Mouse (Mus musculus) spleen, embryonic (tissue): Measurements from ENCODE around the gene Tsacc.
"Not testable (repeated sequence)": the region's sequence is repeated elsewhere in the genome, so short reads cannot be mapped to it uniquely, and the experiment has no call there.

Source experiments
- CTCF ChIA-PET: fragments of 350-600 bp; sonication (Branson Sonifier 250); formaldehyde crosslinking; loops from one replicate; lab custom pipeline; 2022; lab: Charles Lee

Gene Tsacc

GRCm38 (mm10) chr3:88296561-88297318, at the start of gene Tsacc, which contains the start of gene Cct3:
Tsacc (minus strand) TSS chr3:88296999.
Cct3 (plus strand) TSS chr3:88297116.
- CTCF ChIA-PET, result no interaction called here

- CTCF ChIA-PET, result no interaction called here
Measured at GRCm38 (mm10) chr3:88339006-88339405, 42.2 kb upstream of the Tsacc start.

- CTCF ChIA-PET, result no interaction called here
Measured at GRCm38 (mm10) chr3:88338316-88338715, 41.5 kb upstream of the Tsacc start.

- CTCF ChIA-PET, result no interaction called here
Measured at GRCm38 (mm10) chr3:88337367-88338020, 40.7 kb upstream of the Tsacc start.

GRCm38 (mm10) chr3:88336058-88337013, 39.5 kb upstream of the Tsacc start, which contains the start of the genes Tmem79 and Smg5:
Tmem79 (minus strand) TSS chr3:88336148.
Smg5 (plus strand) TSS chr3:88336260.
- CTCF ChIA-PET, result no interaction called here

DNA sequence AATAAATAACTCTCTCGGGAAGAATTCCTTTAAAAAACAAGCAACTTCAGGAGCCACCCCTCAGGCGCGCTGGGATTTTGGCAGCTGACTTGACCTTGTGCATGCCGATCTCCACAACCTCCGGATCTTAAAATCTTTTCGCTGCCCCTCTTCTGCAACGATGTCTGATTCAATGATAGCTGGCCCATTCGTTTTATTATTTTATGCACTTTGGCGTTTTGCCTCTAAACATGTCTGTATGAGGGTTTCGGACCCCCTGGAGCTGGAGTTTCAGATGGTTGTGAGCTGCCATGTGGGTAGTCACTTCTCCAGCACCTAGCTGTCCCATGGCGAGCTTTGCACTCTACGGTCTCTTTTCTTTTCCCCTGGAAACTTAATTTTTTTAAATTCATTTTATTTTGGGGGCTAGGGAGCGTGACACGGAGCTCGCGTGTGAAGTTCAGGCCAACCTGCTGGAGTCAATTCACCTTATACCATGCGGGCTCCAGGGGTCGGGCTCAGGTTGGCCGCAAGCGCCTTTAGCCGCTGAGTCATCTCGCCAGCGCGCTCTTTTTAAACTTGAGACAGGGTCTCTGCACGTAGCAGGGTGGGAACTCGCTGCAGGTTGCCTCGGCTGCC, 38.7 kb upstream of the Tsacc start:
- CTCF ChIA-PET, result interaction anchor here (0.5 kb wide), 1 partner anchor 198 kb away, joined by 3 read pairs; no protein-coding TSS in a partner anchor

GRCm38 (mm10) chr3:88334902-88335435, 38.2 kb upstream of the Tsacc start:
- CTCF ChIA-PET, result interaction anchor here (0.5 to 0.7 kb wide), 2 partner anchors 198 to 1744 kb away, joined by 3 read pairs; no protein-coding TSS in a partner anchor

DNA sequence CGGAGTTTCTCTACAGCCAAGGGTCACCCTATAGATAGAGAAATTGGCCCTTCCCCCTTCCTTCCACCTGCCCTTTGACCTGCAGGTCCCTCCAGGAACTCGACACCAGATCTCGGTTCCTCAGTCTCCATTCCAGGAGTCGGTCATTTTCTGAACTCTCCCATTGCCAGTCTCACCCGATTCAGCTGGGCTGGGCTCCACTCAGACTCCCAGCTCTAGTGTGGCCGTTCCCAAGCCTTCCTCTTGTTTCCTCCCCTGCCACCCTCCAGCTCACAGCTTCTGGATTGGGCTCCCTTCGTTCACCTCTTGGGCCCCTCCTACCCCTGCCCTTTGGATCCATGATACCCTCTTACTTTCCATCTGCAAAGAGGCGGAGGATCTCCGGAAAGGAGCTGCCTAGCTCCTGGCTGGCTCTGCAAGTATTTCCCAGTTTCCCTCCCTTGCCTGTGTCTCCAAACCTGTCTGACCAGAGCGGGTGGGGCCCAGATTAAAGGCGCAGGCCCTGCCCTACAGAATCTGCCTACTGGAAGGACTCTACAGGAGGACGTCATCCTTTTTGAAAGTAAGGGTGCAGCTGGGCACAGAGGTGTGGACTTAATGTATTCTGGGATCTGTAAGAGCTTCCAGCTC, 37.3 kb upstream of the Tsacc start:
- CTCF ChIA-PET, result interaction anchor here (0.7 kb wide), 1 partner anchor 1745 kb away, joined by 3 read pairs; no protein-coding TSS in a partner anchor

DNA sequence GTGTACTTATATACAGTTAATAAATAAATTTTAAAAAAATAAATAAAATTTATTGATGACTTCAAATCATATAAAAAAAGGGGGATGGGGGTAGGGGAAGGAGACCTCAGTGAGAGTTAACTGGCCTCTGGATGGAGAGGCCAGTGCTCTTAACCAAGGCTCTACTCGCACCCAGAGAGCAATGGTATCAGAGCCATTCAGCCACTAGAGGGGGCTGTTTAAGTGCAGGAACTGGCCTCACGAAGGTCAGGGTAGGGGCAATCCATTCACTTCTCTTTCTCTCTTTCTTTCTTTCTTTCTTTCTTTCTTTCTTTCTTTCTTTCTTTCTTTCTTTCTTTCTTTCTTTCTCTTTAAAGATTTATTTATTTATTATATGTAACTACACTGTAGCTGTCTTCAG, 34.5 kb upstream of the Tsacc start:
- CTCF ChIA-PET, result interaction anchor here (0.6 to 0.7 kb wide), 4 partner anchors 18 to 762 kb away, joined by 3 to 20 read pairs (median 6); no protein-coding TSS in a partner anchor

DNA sequence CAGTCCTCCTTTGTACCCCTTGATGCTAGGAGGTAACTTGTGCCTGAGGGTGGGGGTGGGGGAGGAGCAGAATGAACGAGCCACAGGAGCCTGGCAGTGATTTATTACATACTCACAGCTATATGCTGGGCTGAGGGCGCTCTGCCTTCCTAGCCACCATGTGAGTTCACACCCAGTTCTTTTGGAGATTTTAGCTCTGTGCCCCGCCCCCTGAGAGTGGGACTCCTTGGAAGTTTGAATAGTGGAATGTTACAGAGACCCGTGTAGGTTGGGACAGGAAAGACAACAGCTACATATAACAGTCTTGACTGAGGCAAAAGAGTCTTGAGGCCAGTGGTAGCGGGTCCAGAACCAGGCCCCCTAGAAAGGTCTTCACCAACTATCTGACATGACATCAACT, 32.2 kb upstream of the Tsacc start:
- CTCF ChIA-PET, result no interaction called here

- CTCF ChIA-PET, result interaction anchor here (0.6 kb wide), 1 partner anchor 26 kb away, joined by 3 read pairs; no protein-coding TSS in a partner anchor
Measured at GRCm38 (mm10) chr3:88324951-88325405, 28.2 kb upstream of the Tsacc start, which contains the start of gene Glmp. Glmp (plus strand) TSS chr3:88325023.

DNA sequence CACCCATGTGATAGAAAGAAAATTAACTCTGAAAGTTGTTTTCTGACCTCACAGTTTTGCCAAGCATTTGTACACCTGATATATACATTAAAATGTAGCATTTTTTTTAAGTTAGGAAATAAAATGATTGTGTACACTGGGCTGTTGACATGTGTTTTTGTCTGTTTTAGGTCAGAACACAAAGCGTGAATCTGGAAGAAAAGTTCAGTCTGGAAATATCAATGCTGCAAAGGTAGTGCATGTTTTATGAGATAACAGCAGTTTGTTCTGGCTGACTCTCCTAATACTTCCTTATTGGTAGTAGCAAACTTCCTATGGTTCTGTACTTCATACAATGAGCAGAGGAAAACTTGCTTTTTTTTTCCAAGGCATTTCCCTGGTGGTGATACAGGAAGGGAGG, 2.4 kb upstream of the Tsacc start:
- CTCF ChIA-PET, result interaction anchor here (0.5 to 0.6 kb wide), 2 partner anchors 26 to 1394 kb away, joined by 3 read pairs; partner anchors contain the start of gene Glmp

- CTCF ChIA-PET, result no interaction called here
Measured at GRCm38 (mm10) chr3:88297321-88297851, 587 bp upstream of the Tsacc start.

DNA sequence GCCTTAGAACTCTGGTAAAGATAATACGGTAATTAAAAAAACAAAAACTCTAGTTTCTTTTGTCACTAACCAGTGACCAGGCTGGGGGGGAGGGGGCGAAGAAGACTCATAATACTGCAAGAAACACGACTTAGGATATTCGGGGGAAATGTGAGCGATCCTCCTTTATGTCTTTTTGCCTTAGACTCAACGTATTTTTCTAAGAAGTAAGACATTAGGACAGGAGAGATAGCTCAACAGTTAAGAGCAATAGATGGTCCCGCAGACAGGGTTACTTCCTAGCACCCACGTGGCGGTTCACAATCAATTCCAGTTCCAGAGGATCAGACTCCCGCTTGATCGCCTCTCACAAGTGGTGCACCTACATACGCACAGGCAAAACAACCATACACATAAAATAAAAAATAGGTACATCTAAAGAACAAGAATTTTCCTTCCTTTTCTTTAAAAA, 664 bp downstream of the Tsacc start:
- CTCF ChIA-PET, result no interaction called here

- CTCF ChIA-PET, result not testable (repeated sequence)
Measured at GRCm38 (mm10) chr3:88295272-88295671, 1.5 kb downstream of the Tsacc start.

DNA sequence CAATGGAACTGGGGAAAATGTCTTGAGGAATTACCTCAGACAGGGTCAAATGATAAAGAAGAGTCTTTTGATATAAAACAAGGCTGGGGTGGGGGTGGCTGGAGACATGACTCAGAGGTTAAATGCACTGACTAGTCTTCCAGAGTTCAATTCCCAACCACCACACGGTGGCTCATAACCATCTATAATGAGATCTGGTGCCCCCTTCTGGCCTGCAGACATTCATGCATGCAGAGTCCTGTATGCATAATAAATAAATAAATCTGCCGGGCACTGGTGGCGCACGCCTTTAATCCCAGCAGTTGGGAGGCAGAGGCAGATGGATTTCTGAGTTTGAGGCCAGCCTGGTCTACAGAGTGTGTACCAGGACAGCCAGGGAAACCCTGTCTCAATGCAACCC, 4.8 kb downstream of the Tsacc start:
- CTCF ChIA-PET, result interaction anchor here (0.7 kb wide), 1 partner anchor 20 kb away, joined by 3 read pairs; no protein-coding TSS in a partner anchor

DNA sequence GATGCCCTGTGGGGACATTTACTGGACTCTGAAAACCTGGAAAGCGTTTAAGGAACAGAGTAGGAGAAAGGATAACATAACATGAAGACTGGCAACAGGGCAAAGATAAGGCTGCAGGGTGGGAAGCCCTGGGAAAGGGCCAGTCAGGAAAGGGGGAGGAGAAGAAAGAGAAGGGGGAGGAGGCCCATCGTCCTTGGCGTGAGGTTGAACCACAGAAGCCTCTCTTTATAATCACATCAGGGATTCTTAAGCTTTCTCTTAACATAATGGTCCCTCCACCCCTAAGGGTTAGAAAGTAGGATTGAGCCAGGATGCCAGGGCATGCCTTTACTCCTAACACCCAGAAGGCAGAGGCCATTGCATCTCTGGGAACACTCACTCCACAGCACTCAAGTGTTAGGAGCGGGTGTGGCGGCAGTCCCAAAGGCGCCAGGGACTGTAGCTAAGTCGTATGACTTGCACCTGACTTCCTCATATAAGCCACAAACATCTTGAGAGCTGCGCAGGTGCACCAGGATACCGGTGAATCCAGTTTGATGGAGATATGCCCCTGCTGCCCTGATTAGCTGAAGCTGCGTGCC, 8.6 kb downstream of the Tsacc start:
- CTCF ChIA-PET, result not testable (repeated sequence)

DNA sequence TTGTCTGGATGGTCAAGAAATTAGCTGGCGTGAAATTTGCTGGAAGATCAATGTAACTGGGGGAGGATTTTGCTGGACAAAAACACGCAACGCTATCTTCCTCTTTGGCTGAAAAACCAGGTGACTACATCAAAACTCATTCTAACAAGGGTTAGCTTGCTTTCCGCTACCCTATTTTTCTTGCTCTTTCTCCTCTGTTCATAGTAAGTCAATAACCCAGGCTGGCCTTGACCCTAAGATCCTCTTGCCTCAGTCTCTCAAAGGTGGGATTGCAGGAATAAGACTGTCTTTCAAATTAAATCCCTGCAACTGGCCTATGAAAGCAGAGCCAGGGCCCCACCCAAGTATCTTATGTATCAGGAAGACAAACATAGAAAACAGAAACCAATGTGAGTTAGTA, 9.7 kb downstream of the Tsacc start, which contains the start of gene Gm38392:
Gm38392 (minus strand) TSS at position 101 of the 400 bp plus-strand sequence.
- CTCF ChIA-PET, result no interaction called here

GRCm38 (mm10) chr3:88285565-88285895, 11.3 kb downstream of the Tsacc start:
- CTCF ChIA-PET, result interaction anchor here (0.6 kb wide), 2 partner anchors 647 to 649 kb away, joined by 3 read pairs; no protein-coding TSS in a partner anchor
